Comparison of ENCODE assay signal across 10 mouse cellular contexts in genomic region chr11:75876043-75876780, GRCm38 (mm10).
DNase-seq lines count a peak whose midpoint lies in the region; ATAC-seq and TF ChIP-seq lines count a peak whose summit lies in the region.
"Had no signal": no experiment of that assay in that cellular context is flagged by ENCODE, and none has a peak within 500 bp of the region (broad histone marks: within the 10 kb centered on the region; RNA-seq: fewer than 3 reads in every experiment).

No protein-coding gene starts in this region.

- no peak for ATAC-seq in lung, postnatal 0 days

- no peaks in the 10 kb centered on the region for H3K27me3 ChIP-seq in CH12.LX (replicated peaks)
- no peaks in the 10 kb centered on the region for H3K27me3 ChIP-seq in lung, postnatal 0 days (replicated peaks; ENCODE audit: insufficient read depth, low read length)
- H3K27me3 ChIP-seq: liver, embryonic 15.5 days; neural tube, embryonic 15.5 days had no signal

- intact Hi-C loops in left cerebral cortex, postnatal 4 days (cut with DNase I), result no loop called here

- TF ChIP-seq POLR2A in CH12.LX (IDR thresholded peaks at IDR 0.05; ENCODE audit: low read depth, low read length), result no peak

- TF ChIP-seq CTCF in CH12.LX (conservative IDR thresholded peaks at IDR 0.05 in 1 of 2, IDR thresholded peaks at IDR 0.05 in 1 of 2; ENCODE audit: low read depth in 2 of 2, low read length in 2 of 2), result no peak
- TF ChIP-seq CTCF in lung, postnatal 0 days (IDR thresholded peaks at IDR 0.05), result no peak

- in situ Hi-C loops in CH12.LX (cut with MboI; ENCODE audit: low pct_ligation_motif_present, low pct_unique_long_range_greater_than_20kb, low sequenced_read_pairs), result no loop called here

- no peak overlapping the region for H3K9ac ChIP-seq in CH12.LX (ENCODE audit: insufficient read depth, low read depth)
- no peak overlapping the region for H3K9ac ChIP-seq in lung, postnatal 0 days (replicated peaks; ENCODE audit: low read depth)
- H3K9ac ChIP-seq: liver, embryonic 15.5 days; neural tube, embryonic 15.5 days had no signal

- 18% methylated on average over 14 of the region's 15 CpGs for WGBS in lung, postnatal 0 days

- no peak overlapping the region for H3K27ac ChIP-seq in CH12.LX (ENCODE audit: insufficient read depth, low read depth)
- no peak overlapping the region for H3K27ac ChIP-seq in lung, postnatal 0 days (ENCODE audit: low read length)
- H3K27ac ChIP-seq: liver, embryonic 15.5 days; neural tube, embryonic 15.5 days had no signal

- no peak overlapping the region for H3K4me2 ChIP-seq in CH12.LX (ENCODE audit: insufficient read depth, low read depth, poor library complexity, severe bottlenecking)
- no peak overlapping the region for H3K4me2 ChIP-seq in lung, postnatal 0 days (replicated peaks; ENCODE audit: low read depth, low read length)
- H3K4me2 ChIP-seq: liver, embryonic 15.5 days; neural tube, embryonic 15.5 days had no signal

- dilution Hi-C loops in CH12.LX (cut with MboI; ENCODE audit: extremely low pct_ligation_motif_present, extremely low pct_unique_long_range_greater_than_20kb, low sequenced_read_pairs), result no loop called here

- no peak for TF ChIP-seq EP300 in CH12.LX (IDR thresholded peaks at IDR 0.05; ENCODE audit: low read length)
- no peak for TF ChIP-seq EP300 in lung, postnatal 0 days (IDR thresholded peaks at IDR 0.05)

- H3K79me2 ChIP-seq in CH12.LX (replicated peaks; ENCODE audit: control insufficient read depth, extremely low read depth, insufficient read depth, poor library complexity, severe bottlenecking), result no peaks in the 10 kb centered on the region

- no peak for TF ChIP-seq RAD21 in CH12.LX (IDR thresholded peaks at IDR 0.05; ENCODE audit: low read depth, low read length)

- no peak overlapping the region for H3K4me3 ChIP-seq in CH12.LX (replicated peaks in 1 of 3; ENCODE audit: low read depth in 2 of 3, low read length in 2 of 3, poor library complexity in 1 of 3)
- H3K4me3 ChIP-seq in lung, postnatal 0 days (ENCODE audit: low read depth, low read length), result no peak overlapping the region
- H3K4me3 ChIP-seq: liver, embryonic 15.5 days; neural tube, embryonic 15.5 days had no signal

- no peaks in the 10 kb centered on the region for H3K36me3 ChIP-seq in CH12.LX (replicated peaks in 1 of 2; ENCODE audit: control insufficient read depth in 1 of 2, insufficient read depth in 1 of 2, low read length in 1 of 2)
- H3K36me3 ChIP-seq in lung, postnatal 0 days (ENCODE audit: insufficient read depth, low read length), result no peaks in the 10 kb centered on the region
- H3K36me3 ChIP-seq: liver, embryonic 15.5 days; neural tube, embryonic 15.5 days had no signal

- peak; percentile 51 for DNase-seq in left cerebral cortex, postnatal 4 days
- DNase-seq in left cerebral cortex, adult 9 months (ENCODE audit: low spot score in 2 of 2), result no peak
- peak; percentile 27 for DNase-seq in CH12.LX (ENCODE audit: extremely low read depth)
- DNase-seq in adrenal gland, adult 2 months, result peak; percentile 72
- DNase-seq in lung, postnatal 0 days (ENCODE audit: low spot score), result peak; percentile 23
- DNase-seq in layer of hippocampus, adult 9-11 months, result no peak
- DNase-seq in left cerebral cortex, adult 11 months (ENCODE audit: low spot score), result no peak
- DNase-seq: cerebellum, adult 11-12 months had no signal

- peaks cover 11 to 36% of the 10 kb centered on the region in 2 experiments for H3K4me1 ChIP-seq in CH12.LX (ENCODE audit: control insufficient read depth in 1 of 2, insufficient read depth in 2 of 2)
- H3K4me1 ChIP-seq in lung, postnatal 0 days (ENCODE audit: insufficient read depth, low read depth, low read length), result 0 out of 2 replicates have a peak, but pooled peaks cover 6% of the 10 kb centered on the region
- H3K4me1 ChIP-seq: liver, embryonic 15.5 days had no signal

- H3K9me3 ChIP-seq in CH12.LX (replicated peaks; ENCODE audit: low read length), result no peaks in the 10 kb centered on the region
- no peaks in the 10 kb centered on the region for H3K9me3 ChIP-seq in lung, postnatal 0 days (ENCODE audit: low read length)
- H3K9me3 ChIP-seq: liver, embryonic 15.5 days; neural tube, embryonic 15.5 days had no signal

TF ChIP-seq in CH12.LX, 34 proteins besides CTCF, POLR2A, EP300 and RAD21:
- TF ChIP-seq IRF4 (IDR thresholded peaks at IDR 0.05; ENCODE audit: low read depth, low read length), result no peak
- no peak for TF ChIP-seq ZNF384 (IDR thresholded peaks at IDR 0.05; ENCODE audit: low read depth, low read length)
- TF ChIP-seq CHD2 (IDR thresholded peaks at IDR 0.05; ENCODE audit: low read length), result peak; percentile 46; the same call in 1 of the 2 replicates
- TF ChIP-seq ZC3H11A (IDR thresholded peaks at IDR 0.05; ENCODE audit: low read depth, low read length), result no peak
- TF ChIP-seq MYC (IDR thresholded peaks at IDR 0.05; ENCODE audit: low read depth, low read length), result no peak
- TF ChIP-seq MAZ (IDR thresholded peaks at IDR 0.05; ENCODE audit: low read depth, low read length), result no peak
- no peak for TF ChIP-seq SMC3 (IDR thresholded peaks at IDR 0.05; ENCODE audit: low read depth, low read length)
- TF ChIP-seq E2F4 (IDR thresholded peaks at IDR 0.05; ENCODE audit: insufficient replicate concordance, low read depth, low read length), result no peak
- no peak for TF ChIP-seq RCOR1 (conservative IDR thresholded peaks at IDR 0.05; ENCODE audit: low read depth, low read length)

Comparison
In these comparisons a context has a peak if more than half of its experiments do, and no peak if none do; other contexts are left out.
1. DNase-seq: peak in left cerebral cortex, postnatal 4 days (single experiment), CH12.LX (single experiment), adrenal gland, adult 2 months (single experiment) and lung, postnatal 0 days (single experiment); none in left cerebral cortex, adult 9 months (0 of 2), layer of hippocampus, adult 9-11 months (single experiment) and left cerebral cortex, adult 11 months (single experiment).